In genomic region chr2:181866931-181867330, GRCm38 (mm10) we compare ENCODE assay signal across 9 mouse cellular contexts. TPM values are rescaled to one million over a fixed set of nuclear protein-coding genes. Genes with fewer than 3 reads are reported as not detected.
DNase-seq lines count a peak whose midpoint lies in the region; ATAC-seq lines count a peak whose summit lies in the region.
"Had no signal": no experiment of that assay in that cellular context is flagged by ENCODE, and none has a peak within 500 bp of the region (broad histone marks: within the 10 kb centered on the region; RNA-seq: fewer than 3 reads in every experiment).

No protein-coding gene starts in this region.

- no peaks in the 10 kb centered on the region for H3K27me3 ChIP-seq in hindbrain, embryonic 10.5 days (ENCODE audit: insufficient read depth, poor library complexity, severe bottlenecking)
- no peaks in the 10 kb centered on the region for H3K27me3 ChIP-seq in hindbrain, embryonic 13.5 days

- H3K4me3 ChIP-seq in hindbrain, embryonic 10.5 days: no peak overlapping the region
- no peak overlapping the region for H3K4me3 ChIP-seq in hindbrain, embryonic 13.5 days

- 63% methylated on average over 5 of the region's 5 CpGs for WGBS in hindbrain, embryonic 10.5 days
- WGBS in hindbrain, embryonic 13.5 days: 63% methylated on average over 5 of the region's 5 CpGs

- intact Hi-C loops in heart, postnatal 10 days (cut with DNase I): loop anchor here (1.0 to 10.0 kb wide), 2 partner anchors 145 to 262 kb away; no protein-coding TSS in a partner anchor

- H3K9me3 ChIP-seq in hindbrain, embryonic 10.5 days: no peaks in the 10 kb centered on the region
- H3K9me3 ChIP-seq in hindbrain, embryonic 13.5 days: no peaks in the 10 kb centered on the region

- no peak overlapping the region for H3K27ac ChIP-seq in hindbrain, embryonic 10.5 days
- H3K27ac ChIP-seq in hindbrain, embryonic 13.5 days: no peak overlapping the region
- H3K27ac ChIP-seq: macrophage had no signal

- ATAC-seq in hindbrain, embryonic 13.5 days (ENCODE audit: low FRiP score): no peak

- no peak overlapping the region for H3K9ac ChIP-seq in hindbrain, embryonic 13.5 days

- peak; percentile 70 for DNase-seq in hindbrain, embryonic 10.5 days (ENCODE audit: low spot score)
- peak; percentile 88 for DNase-seq in NIH3T3 (ENCODE audit: low read depth)
- DNase-seq in cerebellum, postnatal 25 days: peak; percentile 70 to 88
- peak; percentile 72 to 82 for DNase-seq in heart, postnatal 10 days
- peak; percentile 34 to 36 for DNase-seq in left cerebral cortex, adult 8-10 months (ENCODE audit: low spot score in 2 of 2)
- DNase-seq in ovary, postnatal 14 days (ENCODE audit: low spot score): peak; percentile 57
- DNase-seq in thymus, postnatal 25 days: peak; percentile 66

- peaks cover 17% of the 10 kb centered on the region for H3K4me1 ChIP-seq in hindbrain, embryonic 10.5 days (replicated peaks)
- peaks cover 34% of the 10 kb centered on the region for H3K4me1 ChIP-seq in hindbrain, embryonic 13.5 days (replicated peaks)

- no peak overlapping the region for H3K4me2 ChIP-seq in hindbrain, embryonic 13.5 days

- H3K36me3 ChIP-seq in hindbrain, embryonic 10.5 days: peaks cover 57% of the 10 kb centered on the region
- H3K36me3 ChIP-seq in hindbrain, embryonic 13.5 days: peaks cover 27% of the 10 kb centered on the region

RNA-seq across cellular contexts. Expression of gene Polr3k, which starts 2.8 kb away (rescaled TPM):
- polyA plus RNA-seq in hindbrain, embryonic 10.5 days (2016; fragmentation: Nextera tagmentation; extraction: Ambion mirVana): 99.1 and 102 TPM in 2 replicates
- polyA plus RNA-seq in hindbrain, embryonic 13.5 days (2015; fragmentation: Nextera tagmentation; extraction: Ambion mirVana): 88.9 and 91.7 TPM in 2 replicates
- total RNA-seq in heart, postnatal 10 days (2021): 10 to 100 TPM; 11.4 to 12.8 TPM
- 10 to 100 TPM; 26.0 to 31.5 (median 29.8) TPM for total RNA-seq in left cerebral cortex, adult 8-10 months (2022)

RNA-seq across cellular contexts. Expression of gene Pcmtd2, which starts 29.3 kb away (rescaled TPM):
- 21.8 and 24.5 TPM in 2 replicates for polyA plus RNA-seq in hindbrain, embryonic 10.5 days (2016; fragmentation: Nextera tagmentation; extraction: Ambion mirVana)
- 33.6 and 35.0 TPM in 2 replicates for polyA plus RNA-seq in hindbrain, embryonic 13.5 days (2015; fragmentation: Nextera tagmentation; extraction: Ambion mirVana)
- total RNA-seq in heart, postnatal 10 days (2021): 10 to 100 TPM; 40.8 to 48.7 TPM
- total RNA-seq in left cerebral cortex, adult 8-10 months (2022): 10 to 100 TPM; 76.1 to 84.1 (median 81.7) TPM

Comparison
In these comparisons a context has a peak if more than half of its experiments do, and no peak if none do; other contexts are left out.
1. DNase-seq: peak in every context shown above with its lines; median percentile 88 in NIH3T3; 79 in cerebellum, postnatal 25 days; 77 in heart, postnatal 10 days; 70 in hindbrain, embryonic 10.5 days; 66 in thymus, postnatal 25 days; 57 in ovary, postnatal 14 days; 35 in left cerebral cortex, adult 8-10 months.